Mouse (Mus musculus) olfactory bulb, adult 2 months (tissue): ENCODE data around the gene Tnfrsf25.

Source experiments
- CTCF ChIP-seq: fragments of 200-500 bp; IDR thresholded peaks from 2 replicates; pipeline ENCODE4 v1.5.1; 2012; ENCODE audit warnings: low read depth, mild to moderate bottlenecking, low read length, moderate library complexity; ENCODE audit not compliant: insufficient read depth
- POLR2A ChIP-seq: fragments of 200-500 bp; IDR thresholded peaks from 2 replicates; pipeline ENCODE4 v1.6.1; 2012; ENCODE audit warnings: mild to moderate bottlenecking, low read depth, low read length, moderate library complexity; ENCODE audit not compliant: insufficient read depth

DNA sequence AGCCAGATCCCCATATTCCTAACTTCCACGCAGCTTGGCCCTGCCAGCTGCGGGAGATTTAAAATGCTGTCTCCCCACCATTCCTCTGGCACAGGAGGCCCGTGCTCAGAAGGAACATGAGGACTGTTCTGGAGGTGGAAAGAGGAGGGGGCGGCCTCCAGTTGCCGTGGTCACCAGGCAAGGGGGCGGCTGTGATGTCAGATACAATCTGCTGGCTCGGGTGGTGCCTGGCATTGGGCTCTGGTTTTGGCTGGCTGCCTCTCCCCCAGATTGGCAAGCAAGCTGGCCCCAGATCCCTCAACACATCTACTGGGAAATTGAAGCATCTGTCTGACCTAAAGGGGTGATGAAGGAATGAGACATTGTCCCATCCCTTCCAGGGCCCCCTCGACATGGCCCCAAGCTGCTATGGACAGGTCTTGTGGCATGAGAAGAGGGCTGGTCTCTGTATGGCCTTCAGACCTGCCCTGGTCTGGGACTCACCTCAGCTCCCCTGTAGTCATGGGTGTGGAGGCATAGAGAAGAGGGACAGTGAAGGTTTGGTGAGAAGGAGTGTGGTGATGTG, 27.1 kb upstream of the Tnfrsf25 start:
- TF ChIP-seq POLR2A (no peak), CTCF (no peak)
